Mouse (Mus musculus): ENCODE measurements at regions not wholly inside any gene's neighbourhood (a gene's known extent, or its start where the extent isn't known, plus 50 kb on each side); places are given as distances from the start of the nearest gene placed in this dataset.

GRCm38 (mm10) chr15:96930531-96930930, 125.2 kb downstream of the Slc38a4 start:
- 74% methylated on average over 6 of the region's 6 CpGs for whole genome bisulfite sequencing
- no peaks in the 10 kb centered on the region for H3K27me3 ChIP-seq (ENCODE audit: insufficient read depth, low read length)
- ATAC-seq (replicated peaks; ENCODE audit: low FRiP score, low read depth) (no peak), DNase-seq (ENCODE audit: low spot score) (no peak)
- H3K4me1 ChIP-seq (replicated peaks; ENCODE audit: insufficient read depth, low read length) = no peaks in the 10 kb centered on the region
- no peak for TF ChIP-seq CTCF (IDR thresholded peaks at IDR 0.05; ENCODE audit: low read depth)
- no peak overlapping the region for H3K27ac ChIP-seq
- no peak overlapping the region for H3K4me3 ChIP-seq (replicated peaks; ENCODE audit: low read depth, low read length)
- no peak overlapping the region for H3K4me2 ChIP-seq (ENCODE audit: low read length)
- no peaks in the 10 kb centered on the region for H3K9me3 ChIP-seq (replicated peaks; ENCODE audit: low read length)
- no peak overlapping the region for H3K9ac ChIP-seq (ENCODE audit: low read depth, low read length)
- no peaks in the 10 kb centered on the region for H3K36me3 ChIP-seq (ENCODE audit: insufficient read depth, low read length)

GRCm38 (mm10) chr15:96929788-96930187, 126.0 kb downstream of the Slc38a4 start:
- Histone ChIP-seq H3K27me3 (ENCODE audit: insufficient read depth, low read length) (no peaks in the 10 kb centered on the region), H3K9ac (ENCODE audit: low read depth, low read length) (no peak overlapping the region), H3K4me2 (ENCODE audit: low read length) (no peak overlapping the region), H3K9me3 (replicated peaks; ENCODE audit: low read length) (no peaks in the 10 kb centered on the region), H3K36me3 (ENCODE audit: insufficient read depth, low read length) (no peaks in the 10 kb centered on the region), H3K4me1 (replicated peaks; ENCODE audit: insufficient read depth, low read length) (no peaks in the 10 kb centered on the region), H3K27ac (no peak overlapping the region), H3K4me3 (replicated peaks; ENCODE audit: low read depth, low read length) (no peak overlapping the region)
- 77% methylated on average over 4 of the region's 4 CpGs for WGBS
- no peak for TF ChIP-seq CTCF (IDR thresholded peaks at IDR 0.05; ENCODE audit: low read depth)
- no peak for DNase-seq (ENCODE audit: low spot score)
- no peak for ATAC-seq (replicated peaks; ENCODE audit: low FRiP score, low read depth)

- Histone ChIP-seq H3K36me3 (ENCODE audit: insufficient read depth, low read length) (no peaks in the 10 kb centered on the region), H3K4me3 (replicated peaks; ENCODE audit: low read depth, low read length) (no peak overlapping the region), H3K27ac (no peak overlapping the region), H3K9me3 (replicated peaks; ENCODE audit: low read length) (no peaks in the 10 kb centered on the region), H3K9ac (ENCODE audit: low read depth, low read length) (no peak overlapping the region), H3K27me3 (ENCODE audit: insufficient read depth, low read length) (no peaks in the 10 kb centered on the region), H3K4me2 (ENCODE audit: low read length) (no peak overlapping the region), H3K4me1 (replicated peaks; ENCODE audit: insufficient read depth, low read length) (no peaks in the 10 kb centered on the region)
- no peak for ATAC-seq (replicated peaks; ENCODE audit: low FRiP score, low read depth)
- 78% methylated on average over 4 of the region's 4 CpGs for WGBS
- no peak for DNase-seq (ENCODE audit: low spot score)
- TF ChIP-seq CTCF (IDR thresholded peaks at IDR 0.05; ENCODE audit: low read depth) = no peak
Observed at GRCm38 (mm10) chr15:96928692-96929091, 127.1 kb downstream of the Slc38a4 start.

GRCm38 (mm10) chr15:96927674-96928073, 128.1 kb downstream of the Slc38a4 start:
- H3K4me1 ChIP-seq (replicated peaks; ENCODE audit: insufficient read depth, low read length) = no peaks in the 10 kb centered on the region
- H3K9me3 ChIP-seq (replicated peaks; ENCODE audit: low read length) = no peaks in the 10 kb centered on the region
- TF ChIP-seq CTCF (IDR thresholded peaks at IDR 0.05; ENCODE audit: low read depth) = no peak
- no peak overlapping the region for H3K4me2 ChIP-seq (ENCODE audit: low read length)
- H3K27ac ChIP-seq = no peak overlapping the region
- no peak overlapping the region for H3K9ac ChIP-seq (ENCODE audit: low read depth, low read length)
- H3K27me3 ChIP-seq (ENCODE audit: insufficient read depth, low read length) = no peaks in the 10 kb centered on the region
- 89% methylated on average over 4 of the region's 4 CpGs for WGBS
- no peaks in the 10 kb centered on the region for H3K36me3 ChIP-seq (ENCODE audit: insufficient read depth, low read length)
- DNase-seq (ENCODE audit: low spot score) (no peak), ATAC-seq (replicated peaks; ENCODE audit: low FRiP score, low read depth) (no peak)
- H3K4me3 ChIP-seq (replicated peaks; ENCODE audit: low read depth, low read length) = no peak overlapping the region

- Histone ChIP-seq H3K9me3 (replicated peaks; ENCODE audit: low read length) (no peaks in the 10 kb centered on the region), H3K4me2 (ENCODE audit: low read length) (no peak overlapping the region), H3K27ac (no peak overlapping the region), H3K4me1 (replicated peaks; ENCODE audit: insufficient read depth, low read length) (no peaks in the 10 kb centered on the region), H3K4me3 (replicated peaks; ENCODE audit: low read depth, low read length) (no peak overlapping the region), H3K27me3 (ENCODE audit: insufficient read depth, low read length) (no peaks in the 10 kb centered on the region), H3K36me3 (ENCODE audit: insufficient read depth, low read length) (no peaks in the 10 kb centered on the region), H3K9ac (ENCODE audit: low read depth, low read length) (no peak overlapping the region)
- no peak for DNase-seq (ENCODE audit: low spot score)
- no peak for TF ChIP-seq CTCF (IDR thresholded peaks at IDR 0.05; ENCODE audit: low read depth)
- ATAC-seq (replicated peaks; ENCODE audit: low FRiP score, low read depth) = no peak
- WGBS = 29% methylated on average over 1 of the region's 1 CpGs
Observed at GRCm38 (mm10) chr15:96926660-96927059, 129.1 kb downstream of the Slc38a4 start.

GRCm38 (mm10) chr15:96916586-96916985, 139.2 kb downstream of the Slc38a4 start:
- no peaks in the 10 kb centered on the region for H3K36me3 ChIP-seq (ENCODE audit: insufficient read depth, low read length)
- H3K9me3 ChIP-seq (replicated peaks; ENCODE audit: low read length) = no peaks in the 10 kb centered on the region

GRCm38 (mm10) chr15:96915544-96915943, 140.2 kb downstream of the Slc38a4 start:
- no peak for TF ChIP-seq CTCF (IDR thresholded peaks at IDR 0.05; ENCODE audit: low read depth)
- H3K9ac ChIP-seq (ENCODE audit: low read depth, low read length) = no peak overlapping the region
- DNase-seq (ENCODE audit: low spot score) (no peak), ATAC-seq (replicated peaks; ENCODE audit: low FRiP score, low read depth) (no peak)
- no peak overlapping the region for H3K27ac ChIP-seq
- H3K9me3 ChIP-seq (replicated peaks; ENCODE audit: low read length) = no peaks in the 10 kb centered on the region
- WGBS = 53% methylated on average over 10 of the region's 10 CpGs
- no peak overlapping the region for H3K4me3 ChIP-seq (replicated peaks; ENCODE audit: low read depth, low read length)
- H3K4me1 ChIP-seq (replicated peaks; ENCODE audit: insufficient read depth, low read length) = no peaks in the 10 kb centered on the region
- no peaks in the 10 kb centered on the region for H3K27me3 ChIP-seq (ENCODE audit: insufficient read depth, low read length)
- H3K36me3 ChIP-seq (ENCODE audit: insufficient read depth, low read length) = no peaks in the 10 kb centered on the region
- no peak overlapping the region for H3K4me2 ChIP-seq (ENCODE audit: low read length)

More at GRCm38 (mm10) chr15:96916586-96916985, 139.2 kb downstream of the Slc38a4 start:
- ATAC-seq (replicated peaks; ENCODE audit: low FRiP score, low read depth) (no peak), DNase-seq (ENCODE audit: low spot score) (no peak)
- no peaks in the 10 kb centered on the region for H3K4me1 ChIP-seq (replicated peaks; ENCODE audit: insufficient read depth, low read length)
- no peak overlapping the region for H3K4me3 ChIP-seq (replicated peaks; ENCODE audit: low read depth, low read length)
- H3K4me2 ChIP-seq (ENCODE audit: low read length) = no peak overlapping the region
- H3K27ac ChIP-seq = no peak overlapping the region
- no peaks in the 10 kb centered on the region for H3K27me3 ChIP-seq (ENCODE audit: insufficient read depth, low read length)
- 82% methylated on average over 7 of the region's 7 CpGs for WGBS
- TF ChIP-seq CTCF (IDR thresholded peaks at IDR 0.05; ENCODE audit: low read depth) = no peak
- H3K9ac ChIP-seq (ENCODE audit: low read depth, low read length) = no peak overlapping the region
